Mouse (Mus musculus) lung, embryonic 14.5 days (tissue): ENCODE data around the gene Isoc2b. TPM values are rescaled to one million over a fixed set of nuclear protein-coding genes. Genes with fewer than 3 reads are reported as not detected.
"Not testable (repeated sequence)": the region's sequence is repeated elsewhere in the genome, so short reads cannot be mapped to it uniquely, and the experiment has no call there.

Source experiments
- ATAC-seq: fragments of 200-750 bp; cut with Nextera tagmentation; 2 replicates; pipeline ENCODE4 v1.8.0; 2017; ENCODE audit warnings: mild to moderate bottlenecking, moderate TSS enrichment, moderate library complexity; ENCODE audit not compliant: insufficient read depth
- DNase-seq: peaks from one replicate; pipeline ENCODE4 v3.0.0-alpha.2; 2015
- H3K27ac ChIP-seq: fragments of 300-500 bp; sonication (generic); 2 replicates; pipeline ENCODE4 v1.5.1; 2014; ENCODE audit warnings: low read depth, mild to moderate bottlenecking, moderate library complexity
- H3K27me3 ChIP-seq: fragments of 300-500 bp; sonication (generic); 2 replicates; pipeline ENCODE4 v1.6.1; 2014; ENCODE audit warnings: low read length, control low read depth; ENCODE audit not compliant: insufficient read depth
- H3K36me3 ChIP-seq: fragments of 300-500 bp; sonication (generic); 2 replicates; pipeline ENCODE4 v1.6.1; 2014; ENCODE audit warnings: control low read depth; ENCODE audit not compliant: insufficient read depth
- H3K4me1 ChIP-seq: fragments of 300-500 bp; sonication (generic); 2 replicates; pipeline ENCODE4 v1.6.1; 2014; ENCODE audit warnings: antibody characterized with exemption, control low read depth; ENCODE audit not compliant: insufficient read depth
- H3K4me2 ChIP-seq: fragments of 300-500 bp; sonication (generic); 2 replicates; pipeline ENCODE4 v1.6.1; 2014; ENCODE audit warnings: mild to moderate bottlenecking
- H3K4me3 ChIP-seq: fragments of 300-500 bp; sonication (generic); 2 replicates; pipeline ENCODE4 v1.5.1; 2014; ENCODE audit warnings: low read depth, low read length
- H3K9ac ChIP-seq: fragments of 300-500 bp; sonication (generic); 2 replicates; pipeline ENCODE4 v1.6.1; 2014
- H3K9me3 ChIP-seq: fragments of 300-500 bp; sonication (generic); 2 replicates; pipeline ENCODE4 v1.6.1; 2016; ENCODE audit warnings: low read depth, low read length, control low read depth
- CTCF ChIP-seq: IDR thresholded peaks from 2 replicates; pipeline ENCODE4 v1.5.1; 2016; ENCODE audit warnings: antibody characterized with exemption, low read depth
- WGBS: fragments of 180-500 bp; shearing (Covaris S2); extraction: QIAGEN DNeasy Blood & Tissue Kit; methylation state at CpG from one replicate; pipeline ENCODE4 v1.1.7; 2014; 5-methylcytosine and 5-hydroxymethylcytosine counted together
- polyA plus RNA-seq: library from polyadenylated mRNA; unstranded; fragments of >200 nt; fragmentation: Nextera tagmentation; extraction: Ambion mirVana; gene quantifications from 2 replicates; pipeline ENCODE4 v1.2.1, GENCODE M21; 2014

Gene Isoc2b
- polyA plus RNA-seq, 1 experiment from 2014 or later: 5.8 TPM

- 17% methylated on average over 8 of the region's 8 CpGs for WGBS
- TF ChIP-seq CTCF: no peak
- Histone ChIP-seq H3K4me2 (peak overlapping the region; percentile 82), H3K9me3 (no peaks in the 10 kb centered on the region), H3K9ac (peak overlapping the region; percentile 61), H3K4me1 (peaks cover 23% of the 10 kb centered on the region), H3K4me3 (peak overlapping the region; percentile 85), H3K36me3 (peaks cover 30% of the 10 kb centered on the region), H3K27ac (peak overlapping the region; percentile 91), H3K27me3 (no peaks in the 10 kb centered on the region)
- DNase-seq: no peak
- no peak for ATAC-seq
Observed at GRCm38 (mm10) chr7:4813105-4813791, 56.8 kb downstream of the Isoc2b start.

GRCm38 (mm10) chr7:4812303-4813104, 57.6 kb downstream of the Isoc2b start, which contains the start of gene Ube2s:
Gene Ube2s (minus strand): TSS chr7:4812590.
- Histone ChIP-seq H3K27me3 (no peaks in the 10 kb centered on the region), H3K36me3 (peaks cover 34% of the 10 kb centered on the region), H3K4me2 (peak within 1 kb of the TSS; percentile 82), H3K4me1 (peaks cover 23% of the 10 kb centered on the region), H3K9ac (peak within 1 kb of the TSS; percentile 98), H3K27ac (peak within 1 kb of the TSS; percentile 97), H3K9me3 (no peaks in the 10 kb centered on the region), H3K4me3 (peak within 1 kb of the TSS; percentile 85)
- ATAC-seq (peak; percentile 99), DNase-seq (peak; percentile 99)
- under 1% methylated on average over 62 of the region's 62 CpGs for WGBS
- peak; percentile 36 for TF ChIP-seq CTCF

- under 1% methylated on average over 26 of the region's 36 CpGs for WGBS
- peaks cover 41% of the 10 kb centered on the region for H3K36me3 ChIP-seq
- no peaks in the 10 kb centered on the region for H3K9me3 ChIP-seq
- no peak; the same call in 1 of the 2 replicates for ATAC-seq
- H3K9ac ChIP-seq: peak overlapping the region; percentile 98
- H3K4me2 ChIP-seq: peak overlapping the region; percentile 82
- peaks cover 23% of the 10 kb centered on the region for H3K4me1 ChIP-seq
- H3K27ac ChIP-seq: peak overlapping the region; percentile 97
- H3K27me3 ChIP-seq: no peaks in the 10 kb centered on the region
- DNase-seq: peak; percentile 41
- TF ChIP-seq CTCF: no peak
- peak overlapping the region; percentile 85 for H3K4me3 ChIP-seq
Observed at GRCm38 (mm10) chr7:4811842-4812302, 58.2 kb downstream of the Isoc2b start.

GRCm38 (mm10) chr7:4811131-4811530, 58.9 kb downstream of the Isoc2b start:
- not testable (repeated sequence) for DNase-seq

GRCm38 (mm10) chr7:4806716-4807115, 63.3 kb downstream of the Isoc2b start:
- H3K36me3 ChIP-seq: peaks cover 72% of the 10 kb centered on the region
- TF ChIP-seq CTCF: peak; percentile 59

More at GRCm38 (mm10) chr7:4811131-4811530, 58.9 kb downstream of the Isoc2b start:
- H3K27ac ChIP-seq, H3K27me3 ChIP-seq, H3K9me3 ChIP-seq, ATAC-seq: not testable (repeated sequence)
- H3K9ac ChIP-seq: peak overlapping the region; percentile 98
- H3K4me3 ChIP-seq: peak overlapping the region; percentile 85
- H3K36me3 ChIP-seq: peaks cover 48% of the 10 kb centered on the region
- peaks cover 23% of the 10 kb centered on the region for H3K4me1 ChIP-seq
- 32% methylated on average over 10 of the region's 10 CpGs for WGBS
- H3K4me2 ChIP-seq: peak overlapping the region; percentile 82

GRCm38 (mm10) chr7:4802247-4802646, 67.8 kb downstream of the Isoc2b start:
- Histone ChIP-seq H3K9ac (no peak overlapping the region), H3K27ac (no peak overlapping the region), H3K4me1 (no peaks in the 10 kb centered on the region), H3K4me3 (no peak overlapping the region), H3K9me3 (no peaks in the 10 kb centered on the region), H3K27me3 (no peaks in the 10 kb centered on the region), H3K36me3 (peaks cover 47% of the 10 kb centered on the region), H3K4me2 (no peak overlapping the region)
- TF ChIP-seq CTCF: no peak
- DNase-seq: no peak
- ATAC-seq: no peak

More at GRCm38 (mm10) chr7:4806716-4807115, 63.3 kb downstream of the Isoc2b start:
- Histone ChIP-seq H3K4me2 (no peak overlapping the region), H3K9me3 (no peaks in the 10 kb centered on the region), H3K4me1 (peaks cover 18% of the 10 kb centered on the region), H3K27me3 (no peaks in the 10 kb centered on the region), H3K9ac (no peak overlapping the region), H3K4me3 (no peak overlapping the region), H3K27ac (no peak overlapping the region)
- DNase-seq: peak; percentile 74
- ATAC-seq: no peak
- 88% methylated on average over 7 of the region's 7 CpGs for WGBS
